Mouse (Mus musculus) brain, embryonic 14.5 days (tissue): ENCODE measurements around the gene Nrxn3. TPM values are rescaled to one million over a fixed set of nuclear protein-coding genes. Genes with fewer than 3 reads are reported as not detected.
A peak's percentile ranks its signal among the peaks of the same experiment; 100 is the strongest.

Experiments used
- DNase-seq: peaks from one replicate; pipeline ENCODE4 v3.0.0-alpha.2; 2011; ENCODE audit warnings: low read depth
- CTCF ChIP-seq: fragments of 200-500 bp; IDR thresholded peaks from 2 replicates; pipeline ENCODE4 v1.5.1; 2012; ENCODE audit warnings: inconsistent platforms, mild to moderate bottlenecking, moderate library complexity, borderline replicate concordance; ENCODE audit not compliant: insufficient read depth, insufficient read length; ENCODE audit errors: extremely low read depth
- POLR2A ChIP-seq: fragments of 200-500 bp; IDR thresholded peaks from 2 replicates; pipeline ENCODE4 v1.6.1; 2012; ENCODE audit warnings: mild to moderate bottlenecking, inconsistent platforms, borderline replicate concordance; ENCODE audit not compliant: poor library complexity, insufficient read depth, insufficient read length, severe bottlenecking; ENCODE audit errors: extremely low read depth
- polyA plus RNA-seq: library from polyadenylated mRNA; depleted of rRNA; stranded (reverse); fragments of >200 nt; gene quantifications from 2 replicates; pipeline ENCODE4 v1.2.3, GENCODE M21; 2012

Nrxn3 gene
- polyA plus RNA-seq, 1 experiment: 67.8 TPM

DNA sequence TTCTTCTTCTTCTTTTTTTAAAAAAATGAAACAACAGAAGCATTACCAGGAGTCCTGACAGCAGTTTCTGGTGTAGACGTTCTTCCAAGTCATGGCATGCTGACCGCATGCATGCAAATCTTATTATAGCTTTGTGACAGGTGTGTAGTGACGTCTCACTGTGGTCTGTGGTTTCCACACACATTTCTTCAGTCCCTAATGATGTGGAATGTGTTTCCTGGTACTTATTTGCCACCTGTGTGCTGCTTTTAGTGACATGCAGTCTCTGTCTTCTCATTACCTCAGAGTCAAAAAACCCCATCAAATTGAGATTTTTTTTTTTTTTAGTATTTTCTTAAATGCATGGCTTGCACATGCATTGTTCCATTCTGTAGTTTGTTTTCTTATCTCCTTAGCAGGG lies 222.3 kb downstream of the Nrxn3 start:
- DNase-seq: no peak
- no peak for TF ChIP-seq POLR2A
- TF ChIP-seq CTCF: no peak

DNA sequence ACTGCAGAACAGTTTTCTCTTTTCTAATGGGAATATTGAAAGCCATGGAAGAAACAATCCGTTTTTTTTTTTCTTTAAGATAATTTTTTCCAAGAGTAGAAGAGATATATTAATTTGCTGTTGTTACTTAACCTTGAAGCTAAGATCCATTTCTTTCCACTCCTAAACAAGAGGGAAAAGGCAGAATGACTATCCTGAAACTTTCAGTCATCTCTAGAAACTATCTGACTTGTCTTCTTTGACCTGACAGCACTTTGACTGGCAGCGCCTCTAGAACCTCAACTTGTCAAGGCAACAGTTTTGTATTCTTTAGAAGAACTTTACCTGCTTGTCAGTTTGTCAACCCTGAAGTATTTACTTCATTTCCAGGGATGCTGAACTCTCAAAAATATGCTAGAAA lies 227.2 kb downstream of the Nrxn3 start:
- TF ChIP-seq POLR2A: no peak
- TF ChIP-seq CTCF: no peak
- no peak for DNase-seq

DNA sequence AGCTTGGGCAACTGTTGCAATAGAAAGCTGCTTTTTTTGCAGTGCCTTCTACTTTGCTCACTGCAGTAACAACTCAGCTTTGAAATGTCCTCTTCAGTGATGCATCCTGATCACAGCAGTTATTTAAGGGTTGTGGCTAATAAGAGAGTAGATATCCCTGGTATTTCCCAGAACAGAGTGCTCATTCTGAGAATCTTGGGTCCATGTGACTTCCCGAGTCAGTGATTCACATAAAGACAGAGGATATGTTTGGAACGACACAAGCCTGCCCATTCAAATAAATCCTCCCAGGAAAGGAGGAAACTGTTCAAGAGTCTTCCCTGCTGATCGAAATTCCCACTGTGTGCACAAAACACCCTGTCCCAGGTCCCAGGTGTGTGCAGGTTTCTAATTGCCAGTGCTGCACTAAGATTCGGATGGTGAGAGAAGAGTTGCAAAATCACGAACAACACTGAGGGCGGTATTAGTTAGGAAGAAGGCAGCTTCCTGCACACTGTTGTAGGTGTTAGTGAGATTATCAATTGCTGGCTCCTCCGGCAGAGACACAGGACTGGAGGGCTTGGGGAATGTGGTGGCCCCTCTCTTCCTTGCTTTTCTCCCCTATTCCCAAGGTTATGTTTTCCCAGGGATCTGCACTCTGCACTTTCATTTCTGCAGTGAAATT lies 230.4 kb downstream of the Nrxn3 start:
- DNase-seq: no peak
- TF ChIP-seq CTCF: no peak
- TF ChIP-seq POLR2A: no peak

DNA sequence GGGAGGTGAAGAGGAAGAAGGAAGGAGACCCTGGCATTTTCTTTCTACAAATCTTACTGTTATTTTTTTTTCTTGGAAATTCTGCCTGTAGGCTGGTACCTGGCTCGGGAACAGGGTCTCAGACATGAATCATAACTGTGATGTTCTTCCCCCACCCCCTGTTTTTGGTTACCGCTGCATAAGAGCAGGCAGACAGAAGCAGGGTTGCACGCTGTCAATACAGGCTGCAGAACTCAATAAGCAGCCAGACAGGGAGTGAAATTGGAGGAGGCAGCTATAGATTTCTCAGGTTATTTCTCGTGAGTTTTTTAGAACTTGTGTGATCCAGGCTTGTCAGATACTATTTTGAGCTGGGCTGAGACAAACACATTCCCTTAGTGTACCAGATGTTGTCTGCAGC lies 231.1 kb downstream of the Nrxn3 start:
- TF ChIP-seq CTCF (no peak), POLR2A (no peak)

DNA sequence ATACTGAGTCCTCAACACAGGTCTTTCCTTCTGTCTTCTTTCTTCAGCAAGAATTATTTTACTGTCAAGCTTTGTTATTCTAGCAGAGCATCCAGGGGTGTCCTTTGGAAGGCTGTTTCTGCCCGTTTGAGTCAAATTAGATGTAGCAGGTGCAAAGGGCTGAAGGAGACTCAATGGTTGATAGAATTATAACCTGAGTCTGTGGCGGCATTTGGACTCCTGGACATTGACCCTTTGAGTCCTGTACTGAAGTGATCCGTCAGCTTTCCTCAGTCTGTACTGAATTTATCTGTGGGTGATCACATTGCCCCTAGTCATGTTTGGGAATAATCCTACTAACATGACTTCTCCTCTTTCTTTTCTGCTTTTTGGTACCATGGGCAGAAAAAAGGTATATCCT lies 234.8 kb downstream of the Nrxn3 start:
- TF ChIP-seq CTCF (no peak), POLR2A (no peak)
- no peak for DNase-seq

More for the DNA sequence above, 231.1 kb downstream of the Nrxn3 start:
- DNase-seq: peak; percentile 7

- TF ChIP-seq CTCF (no peak), POLR2A (no peak)
- DNase-seq: no peak
Observed at GRCm38 (mm10) chr12:88960817-88961216, 238.1 kb downstream of the Nrxn3 start.

DNA sequence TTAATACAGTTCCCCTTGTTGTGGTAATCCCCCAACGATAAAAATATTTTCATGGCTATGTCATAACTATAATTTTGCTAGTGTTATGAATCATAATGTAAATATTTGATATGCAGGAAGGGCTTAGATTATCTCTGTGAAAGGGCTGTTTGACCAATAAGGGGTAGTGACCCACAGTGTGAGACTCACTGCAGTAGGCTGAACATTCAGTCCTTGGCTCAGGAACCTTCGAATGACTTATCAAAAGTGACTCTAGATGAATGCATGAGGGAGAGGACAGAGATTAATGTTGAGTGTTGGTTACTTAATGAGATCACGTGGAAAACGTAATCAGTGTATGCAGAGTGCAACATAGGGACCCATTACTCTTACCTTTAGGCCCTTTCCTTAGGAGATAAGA lies 243.7 kb downstream of the Nrxn3 start:
- no peak for TF ChIP-seq POLR2A
- no peak for TF ChIP-seq CTCF
- DNase-seq: no peak

GRCm38 (mm10) chr12:88976621-88977020 lies 253.9 kb downstream of the Nrxn3 start:
- no peak for TF ChIP-seq POLR2A
- no peak for TF ChIP-seq CTCF

DNA sequence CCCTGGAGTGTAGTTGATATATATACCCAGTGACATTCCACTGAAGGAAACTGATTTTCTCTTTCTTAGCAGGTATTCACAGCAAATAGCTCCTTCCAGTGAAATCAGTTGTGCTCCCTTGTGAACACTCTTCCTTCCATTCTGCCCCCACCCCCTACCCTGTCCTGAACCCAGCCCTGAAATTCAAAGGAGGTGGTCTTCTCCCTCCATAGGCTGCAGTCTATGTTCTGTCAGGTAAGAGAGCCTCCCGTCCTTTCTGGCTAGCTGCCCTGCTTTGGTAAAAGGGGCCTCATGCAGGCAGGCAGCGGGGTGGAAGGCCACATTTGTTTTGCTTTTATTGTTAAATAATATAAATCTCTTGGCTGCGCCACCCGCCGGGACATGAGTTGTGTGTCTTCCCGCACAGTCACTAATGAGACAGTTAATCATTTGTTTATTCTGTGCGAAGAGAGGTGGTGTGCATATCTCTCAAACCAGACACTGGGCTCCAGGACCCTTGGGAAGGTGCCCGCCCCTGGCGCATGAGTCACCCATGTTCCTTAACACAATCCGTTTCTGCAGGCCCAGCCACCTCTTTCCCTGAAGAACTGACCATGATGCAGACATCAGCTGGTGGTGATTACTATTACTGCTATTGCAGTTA lies 261.1 kb downstream of the Nrxn3 start:
- TF ChIP-seq POLR2A: no peak
- TF ChIP-seq CTCF: no peak
- DNase-seq: peak; percentile 67

More at GRCm38 (mm10) chr12:88976621-88977020, 253.9 kb downstream of the Nrxn3 start:
- DNase-seq: no peak

GRCm38 (mm10) chr12:88984375-88984774 lies 261.7 kb downstream of the Nrxn3 start:
- peak; percentile 76 for DNase-seq
- no peak for TF ChIP-seq CTCF
- TF ChIP-seq POLR2A: no peak

- no peak for DNase-seq
- no peak for TF ChIP-seq POLR2A
- no peak for TF ChIP-seq CTCF
Observed at GRCm38 (mm10) chr12:88984804-88985203, 262.1 kb downstream of the Nrxn3 start.

DNA sequence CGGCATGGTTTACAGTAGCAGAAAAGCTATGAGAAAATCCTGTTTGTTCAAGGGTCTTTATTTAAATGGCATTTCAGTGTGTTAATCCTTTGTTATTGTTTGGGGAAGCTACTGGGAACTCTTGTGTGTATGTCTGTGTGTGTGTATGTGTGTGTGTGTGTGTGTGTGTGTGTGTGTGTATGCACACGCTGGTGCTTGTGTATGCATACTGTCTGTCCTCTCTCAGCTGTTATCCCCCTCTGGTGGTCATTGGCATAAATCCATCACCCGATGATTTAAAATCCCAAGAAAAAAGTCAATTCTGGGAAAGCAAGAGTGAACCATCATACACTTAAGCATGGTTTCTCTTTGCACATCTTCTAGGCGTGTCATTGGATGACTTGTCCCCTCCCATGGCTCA lies 264.4 kb downstream of the Nrxn3 start:
- TF ChIP-seq CTCF (peak; percentile 43; the same call in 1 of the 2 replicates), POLR2A (no peak)
- DNase-seq: peak; percentile 73

- DNase-seq: no peak
- no peak for TF ChIP-seq POLR2A
- TF ChIP-seq CTCF: no peak
Observed at GRCm38 (mm10) chr12:88990753-88991152, 268.1 kb downstream of the Nrxn3 start.
